Mouse (Mus musculus): ENCODE data around the gene Susd3.

Gene Susd3

GRCm38 (mm10) chr13:49246011-49246410, 2.5 kb downstream of the Susd3 start:
- no peak for DNase-seq

- no peak for DNase-seq
Observed at GRCm38 (mm10) chr13:49245251-49245650, 3.3 kb downstream of the Susd3 start.

- no peak for DNase-seq
Observed at GRCm38 (mm10) chr13:49243492-49243891, 5.0 kb downstream of the Susd3 start.

- DNase-seq, result peak; percentile 46
Observed at GRCm38 (mm10) chr13:49242321-49243065, 6.0 kb downstream of the Susd3 start.

DNA sequence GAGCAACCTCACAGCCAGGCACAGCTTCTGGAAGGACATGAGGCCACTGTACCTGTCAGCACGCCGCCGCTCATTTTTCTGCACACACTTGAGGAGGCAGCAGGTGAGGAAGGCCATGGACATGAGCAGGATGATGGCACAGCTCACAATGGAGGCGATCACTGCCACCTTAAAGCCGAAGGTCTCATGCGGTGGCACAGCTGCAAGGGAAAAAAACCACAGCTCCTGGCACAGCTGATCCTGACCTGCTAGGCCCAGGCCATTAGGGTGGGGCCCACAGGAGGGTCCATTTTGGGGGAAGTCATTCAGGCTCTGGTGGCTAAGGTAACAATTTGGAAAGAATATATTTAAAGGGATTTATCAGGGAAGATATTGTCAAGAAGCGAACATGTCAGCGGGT, 9.8 kb downstream of the Susd3 start:
- DNase-seq, result no peak

DNA sequence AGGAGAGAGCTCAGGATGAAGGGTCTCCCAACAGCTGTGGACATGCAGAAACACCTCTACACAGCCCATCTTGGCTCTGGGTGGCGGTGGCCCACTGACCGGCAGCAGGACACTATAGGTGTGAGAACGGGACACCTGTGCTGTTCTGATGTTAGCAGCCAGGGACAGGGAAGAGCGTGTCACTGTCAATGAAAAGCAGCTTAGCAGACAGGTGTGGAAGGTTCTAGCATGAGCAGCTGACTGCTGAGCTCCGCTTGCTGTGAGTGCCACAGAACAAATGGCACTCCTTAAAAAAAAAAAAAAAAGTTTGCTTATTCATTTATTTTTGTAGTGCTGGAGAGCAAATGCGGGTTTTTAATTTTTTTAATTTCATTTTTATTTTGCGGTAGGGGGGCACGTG, 10.9 kb downstream of the Susd3 start:
- DNase-seq, result no peak

GRCm38 (mm10) chr13:49234711-49235110, 13.8 kb downstream of the Susd3 start:
- DNase-seq, result no peak

DNA sequence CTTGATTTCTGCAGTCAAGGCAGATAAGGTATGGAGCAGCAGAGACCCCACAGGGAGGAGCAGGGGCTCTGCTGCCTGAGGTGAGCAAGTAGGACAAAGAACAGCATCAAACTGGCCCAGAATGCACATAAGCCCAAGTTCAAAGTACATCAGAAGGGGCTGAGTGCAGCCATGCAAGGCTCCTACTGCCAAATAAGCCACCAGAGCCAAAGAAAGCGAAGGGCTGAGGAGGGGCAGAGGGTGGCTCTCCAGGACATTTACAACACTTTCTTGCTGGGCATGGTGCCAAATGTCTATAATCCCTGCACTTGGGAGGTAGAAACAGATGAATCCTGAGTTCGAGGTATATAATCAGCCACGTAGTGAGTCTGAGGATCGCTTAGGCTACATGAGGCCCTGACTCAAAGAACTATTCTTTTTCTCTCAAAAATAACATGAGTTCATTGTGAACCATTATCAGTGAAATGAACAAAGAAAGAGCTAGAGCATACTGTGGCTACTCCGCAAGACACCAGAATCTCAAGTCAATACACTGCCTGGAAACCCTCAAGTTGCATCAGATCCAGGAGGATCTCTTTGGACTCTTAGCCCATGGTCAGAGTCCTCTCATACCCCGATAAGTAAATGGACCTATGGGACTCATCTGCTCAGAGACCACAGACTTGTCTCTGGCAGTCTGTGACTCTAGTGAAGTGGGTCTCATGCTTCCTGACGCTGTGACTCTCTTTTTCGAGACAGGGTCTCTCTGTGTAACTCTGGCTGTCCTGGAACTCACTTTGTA, 14.5 kb downstream of the Susd3 start:
- DNase-seq, result no peak

DNA sequence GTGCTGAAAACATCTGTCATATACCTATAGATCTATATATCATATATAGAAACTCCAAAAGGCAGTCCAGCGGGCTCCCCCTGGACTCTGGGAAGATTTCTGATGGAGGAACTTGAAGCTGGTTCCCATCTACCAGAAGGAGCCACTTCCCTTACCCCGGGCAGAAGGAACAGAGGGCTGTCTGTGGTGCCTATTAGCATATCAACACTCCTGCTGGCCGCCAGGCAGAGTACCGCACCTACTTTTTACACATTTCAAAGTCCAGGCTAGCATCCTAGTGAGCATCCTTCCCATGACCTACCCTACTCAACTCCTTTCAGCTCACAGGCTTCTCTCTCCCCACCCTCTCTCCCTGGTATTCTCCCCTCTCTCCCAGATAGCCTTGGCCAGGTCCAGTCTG, 22.9 kb downstream of the Susd3 start:
- no peak for DNase-seq

GRCm38 (mm10) chr13:49225159-49225558, 23.3 kb downstream of the Susd3 start:
- no peak for DNase-seq

DNA sequence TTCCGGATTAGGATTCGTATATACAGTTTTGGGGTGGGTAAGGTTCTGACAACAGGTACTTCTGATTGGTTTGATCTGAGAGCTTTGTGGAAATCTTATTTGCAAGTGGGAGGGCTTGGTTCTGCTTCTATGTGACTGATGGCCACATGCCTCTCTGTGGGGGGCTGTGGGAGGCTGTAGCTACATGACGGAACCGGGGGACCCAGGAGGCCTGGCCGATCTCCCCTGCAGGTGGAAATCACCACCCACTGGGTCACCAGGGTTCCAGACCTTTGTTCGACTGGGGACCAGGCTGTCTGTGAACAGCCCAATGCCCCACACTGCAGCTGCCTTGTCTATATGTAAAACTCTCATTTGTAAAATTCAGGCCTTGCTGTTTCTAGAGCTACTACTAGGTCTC, 23.8 kb downstream of the Susd3 start:
- no peak for DNase-seq

DNA sequence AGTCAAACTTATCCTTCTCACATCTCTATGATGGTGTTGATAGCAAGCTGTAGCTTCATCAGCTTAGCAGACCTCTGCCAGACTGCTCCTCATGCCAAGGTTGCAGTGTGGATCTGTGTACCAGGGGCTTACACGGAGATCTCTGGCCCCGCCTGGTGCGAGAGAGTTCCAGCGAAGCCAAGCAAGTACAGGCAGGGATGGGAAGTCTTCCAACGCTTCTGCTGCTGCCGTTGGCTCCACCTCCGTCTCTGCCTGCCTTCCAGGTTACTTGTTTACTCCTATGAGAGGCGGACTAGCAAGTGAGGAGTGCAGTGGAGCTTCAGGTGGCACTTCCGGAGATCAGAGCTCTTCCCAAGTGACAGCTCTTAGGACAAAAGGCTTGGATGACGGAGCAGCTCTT, 24.2 kb downstream of the Susd3 start:
- no peak for DNase-seq

- DNase-seq, result no peak
Observed at GRCm38 (mm10) chr13:49220912-49221311, 27.6 kb downstream of the Susd3 start.

DNA sequence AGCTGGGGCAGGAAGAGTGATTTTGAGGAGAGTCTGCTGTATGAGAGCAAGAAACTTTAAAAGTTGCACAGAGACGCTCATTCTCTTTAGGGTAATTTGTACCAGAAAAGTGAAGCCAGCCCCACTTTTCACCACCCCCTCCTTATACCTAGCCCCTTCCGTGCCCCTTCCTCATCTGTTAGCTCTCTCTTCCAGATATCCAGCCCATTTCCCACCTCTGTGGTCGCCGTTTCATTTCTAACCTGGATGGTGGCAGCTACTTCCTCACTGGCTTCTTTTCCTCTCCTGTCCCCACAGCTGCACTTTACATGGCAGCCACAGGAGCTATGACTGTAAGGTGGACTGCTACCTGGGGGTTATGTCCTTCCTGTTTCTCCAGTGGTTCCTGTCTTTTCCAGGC, 29.1 kb downstream of the Susd3 start:
- no peak for DNase-seq

DNA sequence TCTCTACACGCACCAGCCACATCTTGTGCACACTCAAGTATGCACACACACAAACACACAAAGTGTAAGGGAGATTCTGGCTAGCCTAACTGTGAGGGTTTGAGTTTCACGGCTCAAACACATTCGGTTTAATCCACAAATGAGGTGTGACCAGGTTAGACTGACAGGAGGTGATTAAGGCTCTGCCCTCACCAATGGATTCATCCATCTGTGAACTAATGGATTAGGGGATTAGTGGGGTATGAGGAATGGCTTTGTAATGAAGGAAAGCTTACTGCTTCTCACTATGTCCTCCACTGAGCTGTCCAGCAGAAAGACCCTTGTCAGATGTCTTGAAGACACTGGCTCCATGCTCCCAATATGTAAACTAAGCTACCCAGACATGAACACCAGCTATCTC, 29.9 kb downstream of the Susd3 start:
- DNase-seq, result no peak

DNA sequence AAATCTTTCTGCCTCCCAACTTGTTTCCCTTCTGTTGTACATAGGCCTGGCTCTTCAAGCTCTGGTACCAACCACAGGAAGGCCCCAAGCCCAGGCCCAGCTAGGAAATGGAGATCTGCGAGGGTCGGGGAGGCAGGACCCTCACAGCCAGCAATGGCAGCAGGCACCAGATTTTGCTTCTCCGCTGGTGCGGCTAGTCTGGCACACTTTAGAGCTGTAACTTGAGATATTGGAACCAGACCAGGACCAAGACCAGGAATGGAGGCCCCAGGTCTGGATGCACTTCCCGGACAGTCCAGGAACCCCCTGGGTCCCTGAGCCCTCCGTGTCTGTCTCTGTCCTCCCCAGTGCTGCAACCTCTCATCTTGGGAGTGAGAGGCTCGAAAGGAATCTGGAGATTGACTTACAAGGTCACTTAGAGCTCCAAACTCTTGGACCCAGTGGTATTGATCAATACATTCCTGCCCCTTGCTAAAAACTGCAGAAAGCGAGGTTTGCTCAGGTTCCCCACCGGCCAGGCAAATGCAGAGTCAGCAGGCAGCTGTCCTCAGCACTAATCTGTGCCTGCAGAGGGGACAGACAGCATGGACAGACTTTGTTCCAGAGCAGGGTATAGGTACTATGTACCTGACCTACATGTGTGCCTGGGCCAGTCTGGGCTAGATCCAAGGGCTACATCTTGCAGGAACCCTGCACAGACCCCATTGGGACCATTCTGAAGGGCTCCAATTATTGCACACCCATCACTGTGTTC, 31.5 kb downstream of the Susd3 start:
- DNase-seq, result no peak

- no peak for DNase-seq
Observed at GRCm38 (mm10) chr13:49216220-49216552, 32.3 kb downstream of the Susd3 start.

DNA sequence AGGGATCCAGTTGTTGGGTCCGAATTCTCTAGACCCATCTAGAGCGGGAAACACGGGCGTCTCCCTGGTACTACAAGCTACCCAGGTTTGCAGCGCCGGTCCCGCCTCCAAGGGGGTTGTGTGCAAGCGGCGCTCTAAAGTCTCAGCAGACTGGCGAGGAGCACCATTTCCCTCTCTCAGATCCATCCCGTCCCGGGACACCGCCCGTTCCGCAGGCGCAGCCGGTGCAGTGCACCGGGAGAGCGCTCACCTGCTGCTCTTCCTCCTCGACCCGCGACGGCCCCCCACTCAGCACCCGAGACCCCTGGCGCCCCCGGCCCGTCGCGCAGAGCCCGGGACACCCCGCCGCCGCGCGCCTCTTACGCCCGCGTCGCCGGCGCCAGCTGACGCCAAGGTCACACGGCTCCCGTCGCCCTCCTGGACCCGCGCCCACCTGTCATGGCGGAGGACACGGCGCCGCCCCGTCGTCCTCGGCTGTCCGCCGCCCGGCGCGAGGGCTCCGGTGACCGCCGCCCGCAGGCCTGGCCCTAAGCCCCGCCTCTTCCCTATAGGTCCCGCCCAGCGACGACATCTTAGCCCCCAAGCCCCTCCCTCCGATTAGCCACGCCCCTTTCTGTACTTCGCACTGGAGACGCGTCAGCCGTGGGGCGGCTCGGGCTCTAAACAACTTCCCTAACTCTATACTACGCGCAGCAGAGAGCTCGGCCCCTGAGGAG, 32.8 kb downstream of the Susd3 start, which contains the start of gene Card19:
TSS of gene Card19 (minus strand) at position 534 of the 716 bp plus-strand sequence.
- DNase-seq, result peak; percentile 99

DNA sequence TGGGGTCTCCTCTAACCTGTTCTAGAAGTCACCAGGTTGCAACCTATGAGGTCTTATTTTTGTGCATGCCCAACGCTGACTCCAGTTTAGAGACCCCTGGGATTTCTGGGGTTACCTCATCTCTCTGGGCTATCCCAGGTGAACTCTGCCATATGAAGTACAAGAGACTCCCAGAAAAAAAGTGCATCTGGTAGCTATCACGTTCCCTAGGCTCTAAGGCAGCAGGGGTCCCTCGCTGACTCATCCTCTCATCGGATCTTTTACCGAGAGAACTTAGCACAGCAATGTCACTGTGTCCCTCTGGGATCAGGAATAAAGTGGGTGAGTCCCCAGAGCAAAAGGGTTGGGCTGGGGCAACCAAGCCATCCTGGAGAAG, 33.4 kb downstream of the Susd3 start:
- no peak for DNase-seq

DNA sequence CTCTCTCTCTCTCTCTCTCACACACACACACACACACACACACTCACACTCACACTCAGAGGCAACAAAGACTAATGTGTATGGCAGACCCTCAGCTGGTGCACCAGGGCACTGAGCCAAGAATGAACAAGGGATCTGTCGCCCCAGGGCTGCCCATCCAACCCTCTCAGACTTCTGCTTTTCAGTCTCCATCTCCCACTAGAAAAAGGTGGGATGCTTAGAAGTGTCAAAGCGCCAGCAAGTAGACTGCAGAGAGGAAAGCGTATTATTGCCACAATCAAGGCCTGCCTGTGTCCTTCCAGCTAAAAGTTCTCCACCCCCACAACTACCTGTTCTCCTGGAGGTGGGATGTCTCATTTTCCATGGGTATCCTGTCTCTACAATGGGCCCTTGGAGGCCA, 34.1 kb downstream of the Susd3 start:
- DNase-seq, result no peak

DNA sequence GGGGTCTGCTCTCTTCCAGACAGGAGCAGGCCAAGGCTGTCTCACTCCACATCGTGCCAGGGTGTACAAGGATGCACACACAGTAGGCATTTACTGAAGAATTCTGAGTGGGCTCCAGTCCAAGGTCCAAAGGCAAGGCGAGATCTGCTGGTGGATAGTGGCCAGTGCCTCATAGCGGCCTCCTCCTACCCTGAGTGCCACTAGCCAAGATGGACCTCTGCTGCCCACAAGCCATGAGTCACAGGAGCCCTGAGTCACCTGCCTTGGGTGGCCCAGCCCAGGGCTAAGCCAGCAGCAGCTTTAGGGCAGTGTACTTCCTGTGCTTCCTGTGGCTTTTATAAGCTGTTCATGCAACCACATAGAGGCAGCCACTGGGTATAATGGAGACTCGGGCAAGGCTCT, 35.0 kb downstream of the Susd3 start:
- peak; percentile 46 for DNase-seq

- no peak for DNase-seq
Observed at GRCm38 (mm10) chr13:49212711-49213500, 35.6 kb downstream of the Susd3 start.

Measured in lung, postnatal 14 days (tissue).